In genomic region chr12:85486766-85487069, GRCm38 (mm10) we compare ENCODE assay signal across 8 mouse cellular contexts. TPM values are rescaled to one million over a fixed set of nuclear protein-coding genes. Genes with fewer than 3 reads are reported as not detected.
A peak's percentile ranks its signal among the peaks of the same experiment; 100 is the strongest.
DNase-seq lines count a peak whose midpoint lies in the region; ATAC-seq and TF ChIP-seq lines count a peak whose summit lies in the region.

No protein-coding gene starts in this region.

- no peaks in the 10 kb centered on the region for H3K27me3 ChIP-seq in heart, embryonic 12.5 days (replicated peaks)
- no peaks in the 10 kb centered on the region for H3K27me3 ChIP-seq in limb, embryonic 11.5 days (ENCODE audit: control insufficient read depth, insufficient read depth, low read length)
- H3K27me3 ChIP-seq in midbrain, postnatal 0 days (ENCODE audit: insufficient read depth, low read length), result no peaks in the 10 kb centered on the region

- H3K27ac ChIP-seq in heart, embryonic 12.5 days (ENCODE audit: poor library complexity, severe bottlenecking), result peak overlapping the region; percentile 66; the same call in 1 of the 2 replicates
- H3K27ac ChIP-seq in limb, embryonic 11.5 days (replicated peaks; ENCODE audit: low read depth, low read length), result no peak overlapping the region
- H3K27ac ChIP-seq in midbrain, postnatal 0 days (ENCODE audit: low read depth, low read length), result no peak overlapping the region

- peak overlapping the region; percentile 88 for H3K4me2 ChIP-seq in heart, embryonic 12.5 days
- peak overlapping the region; percentile 58 for H3K4me2 ChIP-seq in limb, embryonic 11.5 days (ENCODE audit: low read depth, severe bottlenecking)
- peak overlapping the region; percentile 77 for H3K4me2 ChIP-seq in midbrain, postnatal 0 days (ENCODE audit: low read depth, low read length, poor library complexity, severe bottlenecking)

- intact Hi-C loops in gastrocnemius, postnatal 36 days (cut with DNase I), result no loop called here

- H3K4me3 ChIP-seq in heart, embryonic 12.5 days, result peak overlapping the region; percentile 62
- peak overlapping the region; percentile 40 for H3K4me3 ChIP-seq in limb, embryonic 11.5 days (ENCODE audit: low read depth, low read length)
- peak overlapping the region; percentile 60 for H3K4me3 ChIP-seq in midbrain, postnatal 0 days (ENCODE audit: low read depth, low read length)

- H3K36me3 ChIP-seq in heart, embryonic 12.5 days, result no peaks in the 10 kb centered on the region
- no peaks in the 10 kb centered on the region for H3K36me3 ChIP-seq in limb, embryonic 11.5 days (ENCODE audit: control insufficient read depth, insufficient read depth, low read length)
- H3K36me3 ChIP-seq in midbrain, postnatal 0 days (ENCODE audit: insufficient read depth, low read length), result no peaks in the 10 kb centered on the region

- peaks cover 29% of the 10 kb centered on the region for H3K4me1 ChIP-seq in heart, embryonic 12.5 days (replicated peaks)
- H3K4me1 ChIP-seq in limb, embryonic 11.5 days (ENCODE audit: control insufficient read depth, insufficient read depth, low read length), result peaks cover 4% of the 10 kb centered on the region; the same call in 1 of the 2 replicates
- H3K4me1 ChIP-seq in midbrain, postnatal 0 days (ENCODE audit: insufficient read depth, low read length), result no peaks in the 10 kb centered on the region

- peak overlapping the region; percentile 70 for H3K9ac ChIP-seq in heart, embryonic 12.5 days
- H3K9ac ChIP-seq in limb, embryonic 11.5 days (ENCODE audit: low read length), result no peak overlapping the region
- peak overlapping the region; percentile 77 for H3K9ac ChIP-seq in midbrain, postnatal 0 days (replicated peaks; ENCODE audit: low read length, poor library complexity, severe bottlenecking)

- H3K9me3 ChIP-seq in heart, embryonic 12.5 days (replicated peaks), result no peaks in the 10 kb centered on the region
- H3K9me3 ChIP-seq in limb, embryonic 11.5 days (ENCODE audit: control insufficient read depth, low read length), result no peaks in the 10 kb centered on the region
- H3K9me3 ChIP-seq in midbrain, postnatal 0 days (ENCODE audit: low read length), result no peaks in the 10 kb centered on the region

- DNase-seq in left cerebral cortex, adult 18-20 months (ENCODE audit: low spot score in 2 of 2), result peak; percentile 20 to 53
- DNase-seq in left cerebral cortex, adult 8-10 months (ENCODE audit: low spot score in 2 of 2), result no peak
- peak; percentile 66 for DNase-seq in adrenal gland, postnatal 10 days
- DNase-seq in limb, embryonic 11.5 days (ENCODE audit: low spot score), result peak; percentile 54
- no peak for DNase-seq in midbrain, postnatal 0 days (ENCODE audit: low spot score)
- DNase-seq in c-Kit-positive CD71-positive TER-119-positive erythroid progenitor cells, embryonic 14.5 days (ENCODE audit: low spot score), result no peak
- DNase-seq in gastrocnemius, postnatal 36 days, result no peak

- ATAC-seq in heart, embryonic 12.5 days (ENCODE audit: insufficient number of reproducible peaks, low FRiP score), result no peak
- ATAC-seq in limb, embryonic 11.5 days (ENCODE audit: insufficient number of reproducible peaks, low FRiP score, low TSS enrichment, low read depth), result no peak
- ATAC-seq in midbrain, postnatal 0 days (ENCODE audit: low FRiP score), result no peak

- under 1% methylated on average over 20 of the region's 20 CpGs for WGBS in heart, embryonic 12.5 days
- WGBS in limb, embryonic 11.5 days, result 2% methylated on average over 20 of the region's 20 CpGs
- 1% methylated on average over 20 of the region's 20 CpGs for WGBS in midbrain, postnatal 0 days

- no peak for TF ChIP-seq CTCF in midbrain, postnatal 0 days (IDR thresholded peaks at IDR 0.05)

RNA-seq across cellular contexts. Expression of gene Fos, which starts 13.0 kb away (rescaled TPM):
- total RNA-seq in left cerebral cortex, adult 18-20 months (2021), result 10 to 100 TPM; 65.4 to 77.2 TPM
- total RNA-seq in left cerebral cortex, adult 8-10 months (2022), result 10 to 100 TPM in 3 of 4 experiments, 1 to 10 TPM in 1; 5.8 to 37.3 (median 25.8) TPM
- 10 to 100 TPM in 1 of 2 experiments, 1 to 10 TPM in 1; 5.8 to 25.4 TPM for total RNA-seq in adrenal gland, postnatal 10 days (2021)
- polyA plus RNA-seq in heart, embryonic 12.5 days (2016; fragmentation: Nextera tagmentation; extraction: Ambion mirVana), result 5.9 and 8.1 TPM in 2 replicates
- 0.89 and 1.2 TPM in 2 replicates for polyA plus RNA-seq in limb, embryonic 11.5 days (2014; fragmentation: Nextera tagmentation; extraction: Ambion mirVana)
- total RNA-seq in midbrain, postnatal 0 days (2014; rRNA removed), result 9.7 and 14.6 TPM in 2 replicates
- polyA plus RNA-seq in midbrain, postnatal 0 days (2015; fragmentation: Nextera tagmentation; extraction: Ambion mirVana), result 7.3 and 10.0 TPM in 2 replicates
- 10 to 100 TPM in 1 of 2 experiments, 1 to 10 TPM in 1; 7.2 to 13.7 TPM for total RNA-seq in gastrocnemius, postnatal 36 days (2021)

Comparison
In these comparisons a context has a peak if more than half of its experiments do, and no peak if none do; other contexts are left out.
1. DNase-seq: peak in left cerebral cortex, adult 18-20 months (2 of 2), adrenal gland, postnatal 10 days (single experiment) and limb, embryonic 11.5 days (single experiment); none in left cerebral cortex, adult 8-10 months (0 of 2), midbrain, postnatal 0 days (single experiment), c-Kit-positive CD71-positive TER-119-positive erythroid progenitor cells, embryonic 14.5 days (single experiment) and gastrocnemius, postnatal 36 days (0 of 2).
2. Peak in every context shown above with its lines, with median percentiles within 50 percentile points of each other: H3K4me2 ChIP-seq and H3K4me3 ChIP-seq.